Mouse (Mus musculus) adrenal gland, postnatal 25 days (tissue): ENCODE measurements around the gene Macrod2. TPM values are rescaled to one million over a fixed set of nuclear protein-coding genes. Genes with fewer than 3 reads are reported as not detected.

ENCODE experiments used
- DNase-seq: peaks from one replicate; pipeline ENCODE4 v3.0.0; 2021; ENCODE audit warnings: mixed read lengths
- total RNA-seq: library from RNA; stranded (reverse); gene quantifications from 2 replicates; pipeline ENCODE4 v1.2.3, GENCODE M21; 2021

Gene Macrod2
- total RNA-seq, 1 experiment from 2014 or later = 7.5 TPM

- no peak for DNase-seq
These were observed 1967.8 kb downstream of the Macrod2 start for GRCm38 (mm10) chr2:142362888-142363287.

GRCm38 (mm10) chr2:142373978-142374377 lies 1978.9 kb downstream of the Macrod2 start:
- DNase-seq = no peak

- DNase-seq = no peak
These were observed 1985.5 kb downstream of the Macrod2 start for GRCm38 (mm10) chr2:142380563-142380962.

- no peak for DNase-seq
These were observed 1986.0 kb downstream of the Macrod2 start for GRCm38 (mm10) chr2:142381081-142381579.

GRCm38 (mm10) chr2:142393546-142393945 lies 1998.4 kb downstream of the Macrod2 start:
- DNase-seq = no peak

- DNase-seq = no peak
These were observed 2004.4 kb downstream of the Macrod2 start for GRCm38 (mm10) chr2:142399490-142399889.

GRCm38 (mm10) chr2:142400781-142401180 lies 2005.7 kb downstream of the Macrod2 start:
- no peak for DNase-seq

- no peak for DNase-seq
These were observed 2006.2 kb downstream of the Macrod2 start for GRCm38 (mm10) chr2:142401359-142401758.

- DNase-seq = no peak
These were observed 2008.3 kb downstream of the Macrod2 start for GRCm38 (mm10) chr2:142403394-142403793.

GRCm38 (mm10) chr2:142404321-142404720 lies 2009.2 kb downstream of the Macrod2 start:
- no peak for DNase-seq

- DNase-seq = no peak
These were observed 2012.2 kb downstream of the Macrod2 start for GRCm38 (mm10) chr2:142407341-142407740.

- DNase-seq = no peak
These were observed 2015.0 kb downstream of the Macrod2 start for GRCm38 (mm10) chr2:142410124-142410523.

- no peak for DNase-seq
These were observed 2038.0 kb downstream of the Macrod2 start for GRCm38 (mm10) chr2:142433126-142433525.

GRCm38 (mm10) chr2:142434731-142435130 lies 2039.6 kb downstream of the Macrod2 start:
- DNase-seq = no peak

GRCm38 (mm10) chr2:142437606-142438461 lies 2042.7 kb downstream of the Macrod2 start:
- peak; percentile 66 for DNase-seq

Other genes starting within 250 kb of the Macrod2 start
- not detected in 2 replicates for gene Gm17374, start 243.3 kb upstream of the Macrod2 start, total RNA-seq
- 22.8 TPM in 2 replicates for gene Esf1, start 224.7 kb upstream of the Macrod2 start, total RNA-seq
- gene Ndufaf5, start 224.7 kb upstream of the Macrod2 start, total RNA-seq = 19.1 and 22.0 TPM in 2 replicates
- gene Sel1l2, start 5.6 kb upstream of the Macrod2 start, total RNA-seq = not detected in 2 replicates